Mouse (Mus musculus): Measurements from ENCODE around the gene Slc9a3r1. TPM values are rescaled to one million over a fixed set of nuclear protein-coding genes. Genes with fewer than 3 reads are reported as not detected.

Slc9a3r1 gene
- polyA plus RNA-seq, 1 experiment from 2014 or later = 302 TPM

DNA sequence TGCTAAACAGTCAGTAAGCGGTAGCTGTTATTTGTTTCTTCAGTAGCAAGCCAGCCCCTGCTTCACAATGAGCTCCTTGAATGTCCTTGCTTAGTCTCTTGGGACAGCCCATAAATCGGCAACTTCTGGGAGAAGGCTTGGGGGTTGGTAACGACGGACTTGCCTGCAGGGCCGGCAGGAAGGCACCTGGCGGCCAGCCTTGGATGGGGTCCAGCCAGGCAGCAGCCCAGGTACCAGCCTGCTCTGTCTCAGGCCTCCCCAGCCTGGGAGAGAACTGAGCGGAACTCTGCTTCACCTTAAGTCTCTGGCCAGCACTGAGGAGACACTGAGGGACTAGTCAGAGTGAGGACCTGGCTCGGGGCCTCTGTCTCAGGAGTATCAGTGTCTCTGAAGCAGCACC lies 8.0 kb downstream of the Slc9a3r1 start:
- H3K79me2 ChIP-seq (ENCODE audit: inconsistent target) = peaks cover 100% of the 10 kb centered on the region
- H3K27ac ChIP-seq = no peak overlapping the region
- WGBS (ENCODE audit: missing documents) = 89% methylated on average over 8 of the region's 8 CpGs
- peaks cover 26% of the 10 kb centered on the region; the same call in 1 of the 2 replicates for H3K36me3 ChIP-seq (ENCODE audit: inconsistent target)
- H3K4me3 ChIP-seq (ENCODE audit: inconsistent target) = no peak overlapping the region

DNA sequence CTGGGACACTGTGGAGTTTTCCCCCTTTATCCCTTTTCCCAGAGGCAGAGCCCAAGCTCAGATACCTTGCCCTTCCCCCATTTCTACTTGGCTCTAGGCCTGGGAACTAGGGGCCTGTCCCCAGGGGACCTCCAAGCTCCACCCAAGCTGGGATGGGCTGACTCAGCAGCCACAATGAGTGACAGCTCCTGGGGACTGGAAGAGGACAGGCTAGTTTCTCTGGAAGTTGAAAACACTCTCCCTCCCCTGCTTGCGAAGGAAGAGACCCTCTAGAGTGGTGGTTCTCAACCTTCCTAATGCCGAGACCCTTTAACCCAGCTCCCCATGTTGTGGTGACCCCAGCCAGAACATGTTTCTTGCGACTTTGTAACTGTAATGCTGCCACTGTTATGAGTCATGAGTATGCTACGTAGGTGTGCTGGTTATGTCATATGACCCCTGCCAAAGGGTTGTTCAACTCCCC lies 9.7 kb downstream of the Slc9a3r1 start:
- Histone ChIP-seq H3K79me2 (ENCODE audit: inconsistent target) (peaks cover 100% of the 10 kb centered on the region), H3K27ac (no peak overlapping the region), H3K36me3 (ENCODE audit: inconsistent target) (peaks cover 39% of the 10 kb centered on the region), H3K4me3 (ENCODE audit: inconsistent target) (no peak overlapping the region)
- WGBS (ENCODE audit: missing documents) = 56% methylated on average over 4 of the region's 4 CpGs

DNA sequence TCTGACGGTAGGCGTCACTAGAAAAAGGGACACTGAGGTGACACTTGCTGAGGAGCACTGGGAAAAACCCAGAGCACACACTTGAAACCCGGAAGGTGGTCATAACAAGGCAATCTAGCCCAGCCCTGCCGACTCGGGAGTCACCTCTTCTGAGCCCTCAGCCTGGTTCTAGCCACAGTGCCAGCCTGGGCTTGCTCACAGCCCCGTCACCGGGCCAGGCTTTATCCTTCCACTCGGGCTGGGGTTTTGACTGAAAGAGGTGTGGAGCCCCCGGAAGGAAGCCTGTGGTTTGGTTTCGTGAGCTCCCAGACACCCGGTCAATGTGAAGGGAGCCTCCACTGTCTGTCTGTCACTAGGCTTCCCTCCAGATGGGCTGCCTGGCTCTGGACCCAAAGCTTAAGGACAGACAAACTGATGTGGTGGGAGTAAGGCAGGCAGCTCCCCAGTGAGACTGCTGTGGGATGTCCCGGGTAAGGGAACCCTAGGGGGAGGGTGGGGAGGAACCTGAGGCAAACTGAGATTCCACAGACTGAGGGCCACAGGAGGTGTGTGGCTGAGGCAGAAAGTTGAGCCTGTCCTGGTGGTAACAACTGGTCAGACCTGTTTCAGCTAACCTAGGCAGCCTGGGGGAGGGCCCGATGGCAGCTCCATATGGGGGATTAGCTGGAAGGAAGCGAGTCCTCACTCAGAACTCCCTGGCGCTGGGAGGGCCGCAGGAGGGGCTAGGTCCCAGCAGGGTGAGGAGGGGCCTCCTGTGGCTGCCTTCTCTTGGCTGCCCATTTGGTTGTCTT lies 10.6 kb downstream of the Slc9a3r1 start:
- 32% methylated on average over 15 of the region's 16 CpGs for WGBS (ENCODE audit: missing documents)
- Histone ChIP-seq H3K79me2 (ENCODE audit: inconsistent target) (peaks cover 94% of the 10 kb centered on the region), H3K27ac (no peak overlapping the region), H3K36me3 (ENCODE audit: inconsistent target) (peaks cover 41% of the 10 kb centered on the region), H3K4me3 (ENCODE audit: inconsistent target) (no peak overlapping the region)

GRCm38 (mm10) chr11:115176399-115177190 lies 13.5 kb downstream of the Slc9a3r1 start:
- WGBS (ENCODE audit: missing documents) = 95% methylated on average over 24 of the region's 24 CpGs
- Histone ChIP-seq H3K4me3 (ENCODE audit: inconsistent target) (no peak overlapping the region), H3K36me3 (ENCODE audit: inconsistent target) (peaks cover 60% of the 10 kb centered on the region), H3K79me2 (ENCODE audit: inconsistent target) (peaks cover 65% of the 10 kb centered on the region), H3K27ac (no peak overlapping the region)

GRCm38 (mm10) chr11:115177559-115178195 lies 14.5 kb downstream of the Slc9a3r1 start:
- Histone ChIP-seq H3K27ac (no peak overlapping the region), H3K4me3 (ENCODE audit: inconsistent target) (no peak overlapping the region), H3K36me3 (ENCODE audit: inconsistent target) (peaks cover 64% of the 10 kb centered on the region), H3K79me2 (ENCODE audit: inconsistent target) (peaks cover 54% of the 10 kb centered on the region)
- WGBS (ENCODE audit: missing documents) = 93% methylated on average over 10 of the region's 10 CpGs

- peaks cover 64% of the 10 kb centered on the region for H3K36me3 ChIP-seq (ENCODE audit: inconsistent target)
- peaks cover 43% of the 10 kb centered on the region for H3K79me2 ChIP-seq (ENCODE audit: inconsistent target)
- H3K27ac ChIP-seq = no peak overlapping the region
- 100% methylated on average over 2 of the region's 2 CpGs for WGBS (ENCODE audit: missing documents)
- no peak overlapping the region for H3K4me3 ChIP-seq (ENCODE audit: inconsistent target)
These were observed 15.6 kb downstream of the Slc9a3r1 start for GRCm38 (mm10) chr11:115178766-115179165.

GRCm38 (mm10) chr11:115179191-115179590 lies 16.1 kb downstream of the Slc9a3r1 start:
- peaks cover 64% of the 10 kb centered on the region for H3K36me3 ChIP-seq (ENCODE audit: inconsistent target)

DNA sequence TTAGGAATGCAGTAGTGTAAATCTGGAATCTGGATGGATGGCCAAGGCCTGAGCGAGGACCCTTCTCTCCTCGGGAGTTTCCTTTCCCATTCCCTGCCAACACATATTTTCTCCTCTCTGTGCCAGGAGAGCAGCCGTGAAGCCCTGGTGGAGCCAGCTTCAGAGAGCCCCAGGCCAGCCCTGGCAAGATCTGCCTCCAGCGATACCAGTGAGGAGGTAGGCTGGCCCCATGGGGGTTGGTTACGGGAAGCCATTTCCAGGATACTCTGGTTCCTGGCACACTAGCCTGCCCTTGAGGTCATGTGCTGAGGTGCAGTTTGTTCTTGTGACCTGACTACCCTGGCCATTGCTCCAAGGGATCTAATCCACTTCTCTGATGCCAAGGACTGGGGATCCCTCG lies 16.7 kb downstream of the Slc9a3r1 start:
- 83% methylated on average over 3 of the region's 6 CpGs for WGBS (ENCODE audit: missing documents)
- H3K36me3 ChIP-seq (ENCODE audit: inconsistent target) = peaks cover 64% of the 10 kb centered on the region
- H3K27ac ChIP-seq = no peak overlapping the region
- no peak overlapping the region for H3K4me3 ChIP-seq (ENCODE audit: inconsistent target)
- peaks cover 32% of the 10 kb centered on the region for H3K79me2 ChIP-seq (ENCODE audit: inconsistent target)

More at GRCm38 (mm10) chr11:115179191-115179590, 16.1 kb downstream of the Slc9a3r1 start:
- Histone ChIP-seq H3K27ac (no peak overlapping the region), H3K79me2 (ENCODE audit: inconsistent target) (peaks cover 39% of the 10 kb centered on the region), H3K4me3 (ENCODE audit: inconsistent target) (no peak overlapping the region)
- 93% methylated on average over 4 of the region's 6 CpGs for WGBS (ENCODE audit: missing documents)

DNA sequence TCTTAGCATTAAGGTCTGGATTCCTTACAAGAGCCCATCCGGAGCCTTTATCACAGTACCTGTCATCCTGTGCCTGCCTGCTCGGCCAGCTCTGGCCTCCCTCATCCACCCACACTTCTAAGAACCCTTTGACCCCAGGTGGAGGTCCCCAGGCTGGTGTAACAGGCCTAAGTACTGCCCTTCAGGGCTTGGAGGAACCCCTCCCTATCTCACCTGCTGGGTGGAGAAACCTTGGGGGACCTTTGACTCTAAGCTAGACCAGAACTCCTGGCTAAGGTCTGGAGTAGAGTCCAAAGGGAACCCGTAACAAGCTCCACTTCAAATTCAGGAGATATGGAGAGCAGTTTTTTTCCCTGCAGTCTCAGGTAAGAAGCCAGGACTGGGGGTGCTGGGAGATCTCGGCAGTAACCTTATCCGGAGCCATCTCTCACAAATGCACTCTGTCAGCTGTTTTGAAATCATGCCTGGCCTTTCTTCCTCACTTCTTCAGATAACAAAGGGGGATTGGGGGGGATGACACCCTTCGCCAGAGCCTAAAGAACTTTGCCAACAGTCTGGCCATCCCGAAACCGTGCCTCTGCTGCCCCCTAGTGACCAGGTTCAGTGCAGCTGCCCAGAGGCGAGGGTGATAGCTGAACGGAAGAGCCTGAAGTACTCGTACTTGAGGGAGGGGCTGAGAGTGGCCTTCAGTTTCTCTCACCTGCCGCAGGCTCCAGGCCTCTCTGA lies 18.9 kb downstream of the Slc9a3r1 start:
- peaks cover 51% of the 10 kb centered on the region for H3K36me3 ChIP-seq (ENCODE audit: inconsistent target)
- no peak overlapping the region for H3K4me3 ChIP-seq (ENCODE audit: inconsistent target)
- WGBS (ENCODE audit: missing documents) = 38% methylated on average over 12 of the region's 12 CpGs
- no peak overlapping the region for H3K27ac ChIP-seq
- peaks cover 24% of the 10 kb centered on the region; the same call in 1 of the 2 replicates for H3K79me2 ChIP-seq (ENCODE audit: inconsistent target)

GRCm38 (mm10) chr11:115184973-115185372 lies 21.8 kb downstream of the Slc9a3r1 start:
- Histone ChIP-seq H3K4me3 (ENCODE audit: inconsistent target) (peak overlapping the region; percentile 69), H3K36me3 (ENCODE audit: inconsistent target) (peaks cover 22% of the 10 kb centered on the region), H3K79me2 (ENCODE audit: inconsistent target) (peaks cover 24% of the 10 kb centered on the region), H3K27ac (peak overlapping the region; percentile 98)
- 35% methylated on average over 4 of the region's 4 CpGs for WGBS (ENCODE audit: missing documents)

DNA sequence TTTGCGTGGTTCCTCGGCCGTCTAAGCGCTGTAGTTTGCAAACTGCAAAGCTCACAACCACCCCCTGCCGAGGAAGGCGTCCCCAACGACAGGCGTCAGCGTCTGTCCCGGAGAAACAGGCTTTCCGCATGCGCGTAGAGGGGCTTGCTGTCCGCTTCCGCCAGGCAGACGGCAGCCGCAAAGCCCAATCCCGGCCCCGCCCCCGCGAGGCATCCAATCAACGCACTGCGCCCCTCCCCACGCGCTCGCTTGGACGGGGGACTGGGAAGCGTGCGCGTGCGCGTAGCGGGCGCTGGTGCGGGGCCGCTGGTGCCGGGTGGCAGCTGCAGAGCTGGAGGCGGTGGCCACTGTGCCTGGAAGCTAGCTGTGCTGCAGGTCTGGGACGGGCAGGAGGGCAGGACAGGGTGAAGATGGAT lies 24.1 kb downstream of the Slc9a3r1 start, which contains the start of gene Tmem104:
Tmem104 (plus strand) TSS at position 264 of the 416 bp plus-strand sequence.
- under 1% methylated on average over 36 of the region's 39 CpGs for WGBS (ENCODE audit: missing documents)
- H3K27ac ChIP-seq = peak within 1 kb of the TSS; percentile 99

GRCm38 (mm10) chr11:115187693-115188092 lies 24.6 kb downstream of the Slc9a3r1 start, which contains the start of gene Nat9:
Nat9 (minus strand) TSS chr11:115187859.
- Histone ChIP-seq H3K79me2 (ENCODE audit: inconsistent target) (peaks cover 51% of the 10 kb centered on the region), H3K27ac (peak within 1 kb of the TSS; percentile 99), H3K36me3 (ENCODE audit: inconsistent target) (no peaks in the 10 kb centered on the region; the same call in 1 of the 2 replicates), H3K4me3 (ENCODE audit: inconsistent target) (peak within 1 kb of the TSS; percentile 99)
- 12% methylated on average over 12 of the region's 12 CpGs for WGBS (ENCODE audit: missing documents)

More for the DNA sequence above, 24.1 kb downstream of the Slc9a3r1 start, which contains the start of gene Tmem104:
- peaks cover 46% of the 10 kb centered on the region for H3K79me2 ChIP-seq (ENCODE audit: inconsistent target)
- H3K4me3 ChIP-seq (ENCODE audit: inconsistent target) = peak within 1 kb of the TSS; percentile 99
- H3K36me3 ChIP-seq (ENCODE audit: inconsistent target) = no peaks in the 10 kb centered on the region; the same call in 1 of the 2 replicates

DNA sequence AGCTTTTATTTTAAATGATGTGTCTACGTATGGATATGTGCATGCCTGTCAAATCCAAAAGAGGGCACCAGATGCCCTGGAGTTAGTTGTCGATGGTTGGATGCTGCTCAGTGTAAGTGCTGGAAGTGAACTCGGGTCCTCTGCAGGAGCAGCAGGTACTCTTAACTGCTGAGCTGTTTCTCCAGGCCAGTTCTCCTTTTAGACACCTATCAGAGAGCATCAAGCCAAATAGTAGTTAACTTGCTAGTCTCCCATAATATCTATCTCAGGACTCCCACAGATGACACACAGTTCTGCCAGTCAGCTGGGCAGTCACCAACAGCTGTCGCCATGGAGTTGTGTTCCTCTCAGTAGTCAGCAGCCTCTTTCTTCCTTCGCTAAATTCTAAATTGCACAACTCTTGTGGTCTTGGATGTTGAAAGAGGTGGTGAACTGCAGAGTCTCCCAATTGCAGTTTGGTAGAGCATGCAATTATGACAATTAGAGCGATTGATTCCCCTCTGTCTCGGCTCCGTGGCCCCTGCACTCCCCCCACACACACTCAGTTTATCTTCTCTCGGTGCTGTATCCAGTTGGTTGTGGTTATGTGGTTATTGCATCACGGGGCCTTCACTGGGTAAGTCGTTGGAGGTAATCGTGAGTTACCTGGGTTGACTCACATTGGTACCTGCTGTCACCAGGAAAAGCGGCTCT lies 25.5 kb downstream of the Slc9a3r1 start:
- 7% methylated on average over 13 of the region's 13 CpGs for WGBS (ENCODE audit: missing documents)
- Histone ChIP-seq H3K79me2 (ENCODE audit: inconsistent target) (peaks cover 61% of the 10 kb centered on the region), H3K27ac (peak overlapping the region; percentile 99), H3K4me3 (ENCODE audit: inconsistent target) (peak overlapping the region; percentile 99), H3K36me3 (ENCODE audit: inconsistent target) (no peaks in the 10 kb centered on the region; the same call in 1 of the 2 replicates)
